Mouse (Mus musculus) MEL (cell line): Measurements from ENCODE around the gene Crybb2. TPM values are rescaled to one million over a fixed set of nuclear protein-coding genes. Genes with fewer than 3 reads are reported as not detected.

ENCODE experiments used
- DNase-seq: peaks from one replicate; pipeline ENCODE4 v3.0.0; 2011; ENCODE audit warnings: low read depth, low spot score
- H3K27ac ChIP-seq: 2 replicates; pipeline ENCODE4 v1.5.1; 2012; ENCODE audit warnings: low read depth, mild to moderate bottlenecking, control low read depth, low read length, moderate library complexity; ENCODE audit not compliant: control insufficient read depth
- H3K27me3 ChIP-seq, 2 experiments: fragments of 150-350 bp in 1 of 2; sonication (generic) in 1 of 2; 2 replicates each; pipeline ENCODE4 v1.6.1; 2012; ENCODE audit warnings: low read length in 2 of 2, mild to moderate bottlenecking in 2 of 2, improper control_type of control experiment in 1 of 2, moderate library complexity in 1 of 2; ENCODE audit not compliant: insufficient read depth in 2 of 2, control insufficient read depth in 1 of 2
- H3K36me3 ChIP-seq, 2 experiments: 2 replicates each; pipeline ENCODE4 v1.6.1; 2012 to 2014; ENCODE audit warnings: low read length in 2 of 2, improper control_type of control experiment in 1 of 2, inconsistent platforms in 1 of 2, mild to moderate bottlenecking in 1 of 2; ENCODE audit not compliant: insufficient read depth in 2 of 2, control insufficient read depth in 1 of 2
- H3K4me1 ChIP-seq, 2 experiments: fragments of 150-350 bp in 1 of 2; sonication (generic) in 1 of 2; 2 replicates each; pipeline ENCODE4 v1.6.1; 2012; ENCODE audit warnings: low read length in 2 of 2, improper control_type of control experiment in 1 of 2, mild to moderate bottlenecking in 1 of 2; ENCODE audit not compliant: insufficient read depth in 2 of 2, control insufficient read depth in 1 of 2
- H3K4me3 ChIP-seq, 2 experiments: fragments of 150-350 bp in 1 of 2; sonication (generic) in 1 of 2; 2 replicates each; pipeline ENCODE4 v1.5.1; 2012; ENCODE audit warnings: low read depth in 2 of 2, low read length in 2 of 2, mild to moderate bottlenecking in 2 of 2, moderate library complexity in 2 of 2, control low read depth in 1 of 2, improper control_type of control experiment in 1 of 2; ENCODE audit not compliant: control insufficient read depth in 1 of 2, insufficient read depth in 1 of 2
- H3K79me2 ChIP-seq: 2 replicates; pipeline ENCODE4 v1.6.1; 2012; ENCODE audit warnings: mild to moderate bottlenecking, low read length, moderate library complexity; ENCODE audit not compliant: control insufficient read depth, poor library complexity, insufficient read depth
- H3K9ac ChIP-seq: 2 replicates; pipeline ENCODE4 v1.6.1; 2012; ENCODE audit warnings: low read depth, mild to moderate bottlenecking, control low read depth, low read length, moderate library complexity; ENCODE audit not compliant: control insufficient read depth, poor library complexity, severe bottlenecking
- H3K9me3 ChIP-seq: fragments of 150-350 bp; sonication (generic); replicated peaks from 2 replicates; pipeline ENCODE4 v1.6.1; 2012; ENCODE audit warnings: mild to moderate bottlenecking, low read length, improper control_type of control experiment, moderate library complexity; ENCODE audit not compliant: insufficient read depth
- CHD1 ChIP-seq: IDR thresholded peaks from 2 replicates; pipeline ENCODE4 v1.6.1; 2012; ENCODE audit warnings: low read depth, mild to moderate bottlenecking, inconsistent platforms, low read length, improper control_type of control experiment
- CHD2 ChIP-seq: IDR thresholded peaks from 2 replicates; pipeline ENCODE4 v1.6.1; 2011; ENCODE audit warnings: low read length, improper control_type of control experiment
- GATA1 ChIP-seq: IDR thresholded peaks from 2 replicates; pipeline ENCODE4 v1.6.1; 2011; ENCODE audit warnings: low read depth, low read length, improper control_type of control experiment
- MAFK ChIP-seq: IDR thresholded peaks from 2 replicates; pipeline ENCODE4 v1.6.1; 2011; ENCODE audit warnings: low read depth, mild to moderate bottlenecking, low read length, improper control_type of control experiment, borderline replicate concordance
- MEF2A ChIP-seq: IDR thresholded peaks from 2 replicates; pipeline ENCODE4 v1.6.1; 2014; ENCODE audit warnings: low read depth, mild to moderate bottlenecking, inconsistent platforms, low read length, improper control_type of control experiment; ENCODE audit not compliant: poor library complexity, insufficient replicate concordance, severe bottlenecking; ENCODE audit errors: extremely low read depth
- MXI1 ChIP-seq: IDR thresholded peaks from 2 replicates; pipeline ENCODE4 v1.6.1; 2011; ENCODE audit warnings: mild to moderate bottlenecking, low read depth, low read length, improper control_type of control experiment
- NRF1 ChIP-seq: IDR thresholded peaks from 2 replicates; pipeline ENCODE4 v1.6.1; 2014; ENCODE audit warnings: low read depth, mild to moderate bottlenecking, inconsistent platforms, low read length, improper control_type of control experiment, moderate library complexity; ENCODE audit not compliant: poor library complexity, insufficient read depth, severe bottlenecking
- POLR2AphosphoS2 ChIP-seq: IDR thresholded peaks from 2 replicates; pipeline ENCODE4 v1.6.1; 2011; ENCODE audit warnings: low read length, improper control_type of control experiment
- POLR2AphosphoS5 ChIP-seq: IDR thresholded peaks from 2 replicates; pipeline ENCODE4 v1.6.1; 2012; ENCODE audit warnings: low read depth, borderline replicate concordance, mild to moderate bottlenecking, inconsistent platforms, low read length, moderate library complexity, mixed read lengths
- RCOR1 ChIP-seq: IDR thresholded peaks from 2 replicates; pipeline ENCODE4 v1.6.1; 2012; ENCODE audit warnings: low read depth, mild to moderate bottlenecking, inconsistent platforms, low read length, improper control_type of control experiment
- SIN3A ChIP-seq: IDR thresholded peaks from 2 replicates; pipeline ENCODE4 v1.6.1; 2012; ENCODE audit warnings: low read length, improper control_type of control experiment, inconsistent platforms
- SMC3 ChIP-seq: IDR thresholded peaks from 2 replicates; pipeline ENCODE4 v1.6.1; 2011; ENCODE audit warnings: low read depth, low read length, improper control_type of control experiment
- USF2 ChIP-seq, 2 experiments: IDR thresholded peaks; 2 replicates each; pipeline ENCODE4 v1.6.1; 2011 to 2012; ENCODE audit warnings: improper control_type of control experiment in 2 of 2, low read length in 2 of 2, borderline replicate concordance in 1 of 2, inconsistent platforms in 1 of 2, low read depth in 1 of 2, mild to moderate bottlenecking in 1 of 2; ENCODE audit not compliant: insufficient read depth in 1 of 2
- ZKSCAN1 ChIP-seq: IDR thresholded peaks from 2 replicates; pipeline ENCODE4 v1.6.1; 2012; ENCODE audit warnings: low read depth, mild to moderate bottlenecking, inconsistent platforms, low read length, improper control_type of control experiment, moderate library complexity
- polyA plus RNA-seq, 2 experiments: library from polyadenylated mRNA; stranded (reverse) in 1 of 2; unstranded in 1 of 2; fragments of >175 nt in 1 of 2; fragments of >200 nt in 1 of 2; gene quantifications; 2 replicates each; pipeline versions ENCODE4 v1.2.1 to v1.2.4; 2012; ENCODE audit warnings: low replicate concordance in 2 of 2, low read depth in 1 of 2; ENCODE audit not compliant: insufficient read length in 2 of 2, insufficient read depth in 1 of 2, missing spikeins in 1 of 2
- total RNA-seq: library from RNA; depleted of rRNA; stranded (reverse); fragments of 300-350 nt; gene quantifications from 2 replicates; pipeline ENCODE4 v1.2.3, GENCODE M21; 2012

The Crybb2 gene
- total and polyA plus RNA-seq, 3 experiments: not detected

GRCm38 (mm10) chr5:113114264-113115225 is 44.6 kb upstream of the Crybb2 start:
- no peak for DNase-seq
- no peaks in the 10 kb centered on the region for H3K27me3 ChIP-seq
- no peaks in the 10 kb centered on the region for H3K36me3 ChIP-seq
- H3K4me3 ChIP-seq: no peak overlapping the region
- H3K4me1 ChIP-seq: no peaks in the 10 kb centered on the region
- no peak for TF ChIP-seq GATA1
- no peak for TF ChIP-seq POLR2AphosphoS5
- TF ChIP-seq POLR2AphosphoS2: no peak
- no peak for TF ChIP-seq SMC3
- TF ChIP-seq NRF1: no peak
- no peak for TF ChIP-seq MXI1
- TF ChIP-seq USF2 (IDR thresholded peaks at IDR 0.05; ENCODE audit: borderline replicate concordance in 1 of 2, insufficient read depth in 1 of 2, low read depth in 1 of 2, low read length in 2 of 2): no peak
- no peak for TF ChIP-seq MAFK
- no peak for TF ChIP-seq CHD2
- TF ChIP-seq ZKSCAN1: no peak
- no peaks in the 10 kb centered on the region for H3K9me3 ChIP-seq
- H3K9ac ChIP-seq: no peak overlapping the region
- no peak overlapping the region for H3K27ac ChIP-seq
- H3K79me2 ChIP-seq: no peaks in the 10 kb centered on the region

GRCm38 (mm10) chr5:113113120-113113519 is 43.2 kb upstream of the Crybb2 start:
- TF ChIP-seq SIN3A: no peak
- TF ChIP-seq CHD2: no peak
- no peak for TF ChIP-seq NRF1
- no peak for TF ChIP-seq CHD1
- no peak for TF ChIP-seq POLR2AphosphoS2
- TF ChIP-seq RCOR1: no peak
- no peak for TF ChIP-seq MEF2A
- no peak for TF ChIP-seq USF2 (IDR thresholded peaks at IDR 0.05; ENCODE audit: borderline replicate concordance in 1 of 2, insufficient read depth in 1 of 2, low read depth in 1 of 2, low read length in 2 of 2)
- TF ChIP-seq, all 39 proteins: peak for 0
- Histone ChIP-seq H3K27me3 (no peaks in the 10 kb centered on the region), H3K79me2 (no peaks in the 10 kb centered on the region), H3K27ac (no peak overlapping the region), H3K4me3 (no peak overlapping the region), H3K9me3 (no peaks in the 10 kb centered on the region), H3K9ac (no peak overlapping the region), H3K36me3 (no peaks in the 10 kb centered on the region), H3K4me1 (no peaks in the 10 kb centered on the region)
- DNase-seq: no peak
